Mouse (Mus musculus) stomach, embryonic 16.5 days (tissue): ENCODE measurements around the gene Pstk. TPM values are rescaled to one million over a fixed set of nuclear protein-coding genes. Genes with fewer than 3 reads are reported as not detected.

Experiments used
- ATAC-seq: fragments of 200-750 bp; cut with Nextera tagmentation; 2 replicates; pipeline ENCODE4 v1.8.0; 2017; ENCODE audit warnings: moderate number of reproducible peaks, moderate TSS enrichment; ENCODE audit not compliant: insufficient read depth, low FRiP score
- H3K27ac ChIP-seq: fragments of 300-500 bp; sonication (generic); 2 replicates; pipeline ENCODE4 v1.5.1; 2014; ENCODE audit warnings: low read length
- H3K27me3 ChIP-seq: fragments of 300-500 bp; sonication (generic); 2 replicates; pipeline ENCODE4 v1.6.1; 2014; ENCODE audit warnings: low read length, control low read depth, mixed read lengths; ENCODE audit not compliant: control insufficient read depth, insufficient read depth
- H3K36me3 ChIP-seq: fragments of 300-500 bp; sonication (generic); 2 replicates; pipeline ENCODE4 v1.6.1; 2014; ENCODE audit warnings: low read length; ENCODE audit not compliant: control insufficient read depth, insufficient read depth
- H3K4me1 ChIP-seq: fragments of 300-500 bp; sonication (generic); 2 replicates; pipeline ENCODE4 v1.6.1; 2014; ENCODE audit warnings: low read length, control low read depth, mixed read lengths; ENCODE audit not compliant: control insufficient read depth, insufficient read depth
- H3K4me2 ChIP-seq: fragments of 300-500 bp; sonication (generic); 2 replicates; pipeline ENCODE4 v1.6.1; 2014; ENCODE audit warnings: low read depth, low read length, mixed read lengths
- H3K4me3 ChIP-seq: fragments of 300-500 bp; sonication (generic); replicated peaks from 2 replicates; pipeline ENCODE4 v1.5.1; 2014; ENCODE audit warnings: mild to moderate bottlenecking, low read length
- H3K9ac ChIP-seq: fragments of 300-500 bp; sonication (generic); 2 replicates; pipeline ENCODE4 v1.6.1; 2014; ENCODE audit warnings: low read length
- H3K9me3 ChIP-seq: fragments of 300-500 bp; sonication (generic); replicated peaks from 2 replicates; pipeline ENCODE4 v1.6.1; 2016; ENCODE audit warnings: low read length, control low read depth; ENCODE audit not compliant: control insufficient read depth
- WGBS: fragments of 180-500 bp; shearing (Covaris S2); extraction: QIAGEN DNeasy Blood & Tissue Kit; methylation state at CpG from one replicate; pipeline ENCODE4 v1.1.7; 2014; 5-methylcytosine and 5-hydroxymethylcytosine counted together
- polyA plus RNA-seq: library from polyadenylated mRNA; unstranded; fragments of >200 nt; fragmentation: Nextera tagmentation; extraction: Ambion mirVana; gene quantifications from 2 replicates; pipeline ENCODE4 v1.2.1, GENCODE M21; 2015

Gene Pstk
- polyA plus RNA-seq, 1 experiment from 2014 or later, result 77.5 TPM

DNA sequence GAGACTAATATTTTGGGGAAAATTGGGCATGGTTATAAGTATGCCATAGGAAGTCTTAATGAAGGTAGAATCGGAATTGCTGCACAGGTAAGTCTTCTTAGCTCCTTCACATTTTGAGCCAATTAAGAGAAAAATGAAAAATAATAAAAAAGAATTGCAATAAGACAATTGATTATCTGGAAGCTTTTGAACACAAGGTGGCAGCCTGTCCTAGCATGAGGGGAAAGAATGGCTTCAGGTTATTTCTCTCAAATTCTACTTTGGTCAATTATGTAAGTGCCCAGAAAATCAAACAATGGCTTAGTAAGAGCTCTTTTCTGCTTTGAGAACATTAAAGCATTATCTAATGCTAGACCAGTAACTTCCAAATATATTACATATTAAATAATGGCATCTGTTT, 63.3 kb downstream of the Pstk start:
- Histone ChIP-seq H3K4me1 (no peaks in the 10 kb centered on the region), H3K4me3 (no peak overlapping the region), H3K9ac (no peak overlapping the region), H3K27ac (no peak overlapping the region), H3K9me3 (no peaks in the 10 kb centered on the region), H3K27me3 (no peaks in the 10 kb centered on the region), H3K36me3 (peaks cover 4% of the 10 kb centered on the region; the same call in 1 of the 2 replicates), H3K4me2 (no peak overlapping the region)
- 90% methylated on average over 1 of the region's 1 CpGs for WGBS
- ATAC-seq, result no peak

DNA sequence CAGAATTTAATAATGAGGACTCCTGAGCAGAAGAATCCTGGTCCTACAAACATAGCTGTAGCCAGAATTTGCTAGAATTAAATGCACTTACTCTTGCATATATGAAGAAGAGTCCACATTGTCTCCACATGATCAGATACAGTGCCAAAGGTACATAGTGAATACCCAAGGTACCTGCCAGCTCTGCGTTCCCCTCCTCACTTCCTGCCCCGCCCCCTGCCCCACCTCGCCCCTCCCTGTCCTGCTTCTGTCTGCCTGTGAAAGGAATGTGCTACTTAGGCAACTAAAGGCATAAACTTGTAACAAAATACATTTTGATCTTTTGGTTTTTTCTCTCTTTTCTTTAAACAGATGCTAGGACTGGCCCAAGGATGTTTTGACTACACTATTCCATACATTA, 66.1 kb downstream of the Pstk start:
- Histone ChIP-seq H3K4me1 (no peaks in the 10 kb centered on the region), H3K4me2 (no peak overlapping the region), H3K27ac (no peak overlapping the region), H3K9ac (no peak overlapping the region), H3K36me3 (no peaks in the 10 kb centered on the region), H3K9me3 (no peaks in the 10 kb centered on the region), H3K27me3 (no peaks in the 10 kb centered on the region), H3K4me3 (no peak overlapping the region)
- ATAC-seq, result no peak
- 55% methylated on average over 3 of the region's 3 CpGs for WGBS

Other genes with a start within 250 kb of the Pstk start
- not detected in 2 replicates for gene 4933402N03Rik, start 224.8 kb upstream of the Pstk start, polyA plus RNA-seq
- gene 5430419D17Rik, start 196.7 kb upstream of the Pstk start, polyA plus RNA-seq, result 0.04 and 0.05 TPM in 2 replicates
- 1.3 and 2.3 TPM in 2 replicates for gene Cuzd1, start 48.8 kb upstream of the Pstk start, polyA plus RNA-seq
- not detected in 2 replicates for gene Fam24b, start 41.6 kb upstream of the Pstk start, polyA plus RNA-seq
- not detected in 2 replicates for gene Fam24a, start 37.3 kb upstream of the Pstk start, polyA plus RNA-seq
- gene 2310057M21Rik, start 8.4 kb upstream of the Pstk start, polyA plus RNA-seq, result 21.4 and 21.7 TPM in 2 replicates
- 11.6 and 14.4 TPM in 2 replicates for gene Ikzf5, start 39.4 kb downstream of the Pstk start, polyA plus RNA-seq
- gene Acadsb, start 39.5 kb downstream of the Pstk start, polyA plus RNA-seq, result 115 and 117 TPM in 2 replicates
- 0.15 and 0.32 TPM in 2 replicates for gene Hmx3, start 171.7 kb downstream of the Pstk start, polyA plus RNA-seq
- gene Hmx2, start 177.6 kb downstream of the Pstk start, polyA plus RNA-seq, result 0.66 and 0.76 TPM in 2 replicates
- 178 and 184 TPM in 2 replicates for gene Bub3, start 189.1 kb downstream of the Pstk start, polyA plus RNA-seq